Mouse (Mus musculus) hindbrain, embryonic 10.5 days (tissue): ENCODE results near the gene Elovl6. TPM values are rescaled to one million over a fixed set of nuclear protein-coding genes. Genes with fewer than 3 reads are reported as not detected.

Source experiments
- DNase-seq: peaks from one replicate; pipeline ENCODE4 v3.0.0-alpha.2; 2017; ENCODE audit warnings: low spot score
- H3K27ac ChIP-seq: fragments of 300-500 bp; sonication (generic); 2 replicates; pipeline ENCODE4 v1.5.1; 2016; ENCODE audit warnings: mild to moderate bottlenecking, moderate library complexity
- H3K27me3 ChIP-seq: fragments of 300-500 bp; sonication (generic); 2 replicates; pipeline ENCODE4 v1.6.1; 2016; ENCODE audit warnings: mild to moderate bottlenecking; ENCODE audit not compliant: poor library complexity, insufficient read depth, severe bottlenecking
- H3K36me3 ChIP-seq: fragments of 300-500 bp; sonication (generic); 2 replicates; pipeline ENCODE4 v1.6.1; 2016; ENCODE audit warnings: mild to moderate bottlenecking, moderate library complexity
- H3K4me1 ChIP-seq: fragments of 300-500 bp; sonication (generic); replicated peaks from 2 replicates; pipeline ENCODE4 v1.6.1; 2016; ENCODE audit warnings: mild to moderate bottlenecking
- H3K4me3 ChIP-seq: fragments of 300-500 bp; sonication (generic); 2 replicates; pipeline ENCODE4 v1.5.1; 2016; ENCODE audit warnings: mild to moderate bottlenecking, moderate library complexity
- H3K9me3 ChIP-seq: fragments of 300-500 bp; sonication (generic); 2 replicates; pipeline ENCODE4 v1.6.1; 2016; ENCODE audit warnings: mild to moderate bottlenecking, moderate library complexity
- WGBS: fragments of 180-500 bp; shearing (Covaris S2); methylation state at CpG from one replicate; pipeline ENCODE4 v1.1.7; 2016; 5-methylcytosine and 5-hydroxymethylcytosine counted together
- polyA plus RNA-seq: library from polyadenylated mRNA; unstranded; fragments of >200 nt; fragmentation: Nextera tagmentation; extraction: Ambion mirVana; gene quantifications from 2 replicates; pipeline ENCODE4 v1.2.1, GENCODE M21; 2016

Gene Elovl6
- polyA plus RNA-seq, 1 experiment from 2014 or later, result 35.3 TPM

GRCm38 (mm10) chr3:129576522-129576921 lies 44.4 kb downstream of the Elovl6 start:
- Histone ChIP-seq H3K36me3 (peaks cover 49% of the 10 kb centered on the region), H3K9me3 (no peaks in the 10 kb centered on the region), H3K27ac (no peak overlapping the region), H3K4me1 (peaks cover 11% of the 10 kb centered on the region), H3K27me3 (no peaks in the 10 kb centered on the region), H3K4me3 (no peak overlapping the region)
- DNase-seq, result no peak
- 93% methylated on average over 6 of the region's 6 CpGs for WGBS

GRCm38 (mm10) chr3:129578741-129579475 lies 46.8 kb downstream of the Elovl6 start:
- Histone ChIP-seq H3K36me3 (peaks cover 39% of the 10 kb centered on the region), H3K27me3 (no peaks in the 10 kb centered on the region), H3K4me1 (peaks cover 9% of the 10 kb centered on the region; the same call in 1 of the 2 replicates), H3K4me3 (no peak overlapping the region), H3K27ac (no peak overlapping the region), H3K9me3 (no peaks in the 10 kb centered on the region)
- 91% methylated on average over 11 of the region's 11 CpGs for WGBS
- no peak for DNase-seq

GRCm38 (mm10) chr3:129581024-129581423 lies 48.9 kb downstream of the Elovl6 start:
- Histone ChIP-seq H3K9me3 (no peaks in the 10 kb centered on the region), H3K27ac (no peak overlapping the region), H3K27me3 (no peaks in the 10 kb centered on the region), H3K36me3 (peaks cover 18% of the 10 kb centered on the region), H3K4me3 (no peak overlapping the region), H3K4me1 (peaks cover 9% of the 10 kb centered on the region; the same call in 1 of the 2 replicates)
- no peak for DNase-seq
- WGBS, result 92% methylated on average over 3 of the region's 3 CpGs

GRCm38 (mm10) chr3:129582449-129582848 lies 50.3 kb downstream of the Elovl6 start:
- DNase-seq, result no peak
- Histone ChIP-seq H3K4me3 (no peak overlapping the region), H3K27me3 (no peaks in the 10 kb centered on the region), H3K27ac (no peak overlapping the region), H3K9me3 (no peaks in the 10 kb centered on the region), H3K36me3 (peaks cover 11% of the 10 kb centered on the region; the same call in 1 of the 2 replicates), H3K4me1 (peaks cover 9% of the 10 kb centered on the region; the same call in 1 of the 2 replicates)
- WGBS, result 78% methylated on average over 4 of the region's 4 CpGs

GRCm38 (mm10) chr3:129583290-129583689 lies 51.1 kb downstream of the Elovl6 start:
- Histone ChIP-seq H3K27ac (no peak overlapping the region), H3K36me3 (peaks cover 14% of the 10 kb centered on the region; the same call in 1 of the 2 replicates), H3K9me3 (no peaks in the 10 kb centered on the region), H3K4me3 (no peak overlapping the region), H3K27me3 (no peaks in the 10 kb centered on the region), H3K4me1 (peaks cover 9% of the 10 kb centered on the region; the same call in 1 of the 2 replicates)
- 86% methylated on average over 5 of the region's 5 CpGs for WGBS
- no peak for DNase-seq

GRCm38 (mm10) chr3:129587916-129588315 lies 55.8 kb downstream of the Elovl6 start:
- Histone ChIP-seq H3K4me1 (peaks cover 18% of the 10 kb centered on the region), H3K4me3 (no peak overlapping the region), H3K9me3 (no peaks in the 10 kb centered on the region), H3K27me3 (no peaks in the 10 kb centered on the region), H3K36me3 (peaks cover 26% of the 10 kb centered on the region; the same call in 1 of the 2 replicates), H3K27ac (no peak overlapping the region)
- WGBS, result 95% methylated on average over 8 of the region's 8 CpGs
- DNase-seq, result no peak

GRCm38 (mm10) chr3:129588753-129589152 lies 56.6 kb downstream of the Elovl6 start:
- WGBS, result 88% methylated on average over 3 of the region's 3 CpGs
- DNase-seq, result no peak

GRCm38 (mm10) chr3:129589705-129590104 lies 57.5 kb downstream of the Elovl6 start:
- Histone ChIP-seq H3K4me1 (peaks cover 18% of the 10 kb centered on the region), H3K36me3 (peaks cover 30% of the 10 kb centered on the region), H3K4me3 (no peak overlapping the region), H3K27ac (no peak overlapping the region), H3K9me3 (no peaks in the 10 kb centered on the region), H3K27me3 (no peaks in the 10 kb centered on the region)
- 93% methylated on average over 10 of the region's 10 CpGs for WGBS
- no peak for DNase-seq

More at GRCm38 (mm10) chr3:129588753-129589152, 56.6 kb downstream of the Elovl6 start:
- peaks cover 18% of the 10 kb centered on the region for H3K4me1 ChIP-seq
- no peaks in the 10 kb centered on the region for H3K9me3 ChIP-seq
- H3K27ac ChIP-seq, result no peak overlapping the region
- peaks cover 26% of the 10 kb centered on the region; the same call in 1 of the 2 replicates for H3K36me3 ChIP-seq
- no peaks in the 10 kb centered on the region for H3K27me3 ChIP-seq
- no peak overlapping the region for H3K4me3 ChIP-seq

- no peak for DNase-seq
- Histone ChIP-seq H3K9me3 (no peaks in the 10 kb centered on the region), H3K36me3 (peaks cover 32% of the 10 kb centered on the region), H3K4me1 (peaks cover 18% of the 10 kb centered on the region), H3K27ac (no peak overlapping the region), H3K4me3 (no peak overlapping the region), H3K27me3 (no peaks in the 10 kb centered on the region)
- WGBS, result 87% methylated on average over 17 of the region's 17 CpGs
Measured at GRCm38 (mm10) chr3:129590548-129591226, 58.5 kb downstream of the Elovl6 start.

GRCm38 (mm10) chr3:129591251-129591650 lies 59.1 kb downstream of the Elovl6 start:
- Histone ChIP-seq H3K36me3 (peaks cover 38% of the 10 kb centered on the region), H3K9me3 (no peaks in the 10 kb centered on the region), H3K27ac (no peak overlapping the region), H3K27me3 (no peaks in the 10 kb centered on the region), H3K4me3 (no peak overlapping the region), H3K4me1 (peaks cover 18% of the 10 kb centered on the region)
- WGBS, result 71% methylated on average over 9 of the region's 9 CpGs
- peak; percentile 7 for DNase-seq

GRCm38 (mm10) chr3:129591761-129592160 lies 59.6 kb downstream of the Elovl6 start:
- Histone ChIP-seq H3K27me3 (no peaks in the 10 kb centered on the region), H3K36me3 (peaks cover 40% of the 10 kb centered on the region), H3K4me3 (no peak overlapping the region), H3K9me3 (no peaks in the 10 kb centered on the region), H3K27ac (no peak overlapping the region), H3K4me1 (peaks cover 18% of the 10 kb centered on the region)
- DNase-seq, result no peak
- WGBS, result 91% methylated on average over 8 of the region's 8 CpGs

GRCm38 (mm10) chr3:129593001-129593400 lies 60.8 kb downstream of the Elovl6 start:
- 92% methylated on average over 9 of the region's 9 CpGs for WGBS
- Histone ChIP-seq H3K9me3 (no peaks in the 10 kb centered on the region), H3K27ac (no peak overlapping the region), H3K36me3 (peaks cover 37% of the 10 kb centered on the region), H3K4me3 (no peak overlapping the region), H3K27me3 (no peaks in the 10 kb centered on the region), H3K4me1 (peaks cover 18% of the 10 kb centered on the region)
- no peak for DNase-seq

- 90% methylated on average over 3 of the region's 3 CpGs for whole genome bisulfite sequencing
- peaks cover 35% of the 10 kb centered on the region for H3K36me3 ChIP-seq
- no peaks in the 10 kb centered on the region for H3K27me3 ChIP-seq
Measured at GRCm38 (mm10) chr3:129593735-129594134, 61.6 kb downstream of the Elovl6 start.

More at GRCm38 (mm10) chr3:129593735-129594134, 61.6 kb downstream of the Elovl6 start:
- DNase-seq, result no peak
- H3K4me1 ChIP-seq, result peaks cover 18% of the 10 kb centered on the region
- H3K27ac ChIP-seq, result no peak overlapping the region
- H3K9me3 ChIP-seq, result no peaks in the 10 kb centered on the region
- no peak overlapping the region for H3K4me3 ChIP-seq
